Mouse (Mus musculus): ENCODE data around the gene Fras1.

- no peak for TF ChIP-seq POLR2A (IDR thresholded peaks at IDR 0.05; ENCODE audit: insufficient read depth, low read depth, low read length)
- TF ChIP-seq CTCF (IDR thresholded peaks at IDR 0.05; ENCODE audit: insufficient read depth, low read depth, low read length): no peak
These were observed 422.0 kb downstream of the Fras1 start for GRCm38 (mm10) chr5:96795752-96796151.

Data from olfactory bulb, adult 2 months (tissue).